Mouse (Mus musculus) limb, embryonic 15.5 days (tissue): ENCODE results near the gene Pigb. TPM values are rescaled to one million over a fixed set of nuclear protein-coding genes. Genes with fewer than 3 reads are reported as not detected.
A peak's percentile ranks its signal among the peaks of the same experiment; 100 is the strongest.

Source experiments
- ATAC-seq: fragments of 200-750 bp; cut with Nextera tagmentation; 2 replicates; pipeline ENCODE4 v1.8.0; 2017; ENCODE audit warnings: low read depth, moderate TSS enrichment; ENCODE audit not compliant: insufficient number of reproducible peaks, low FRiP score, low TSS enrichment
- H3K27ac ChIP-seq: fragments of 300-500 bp; sonication (generic); 2 replicates; pipeline ENCODE4 v1.5.1; 2015; ENCODE audit warnings: moderate library complexity, mild to moderate bottlenecking, inconsistent platforms
- H3K27me3 ChIP-seq: fragments of 300-500 bp; sonication (generic); 2 replicates; pipeline ENCODE4 v1.6.1; 2015; ENCODE audit warnings: inconsistent platforms
- H3K36me3 ChIP-seq: fragments of 300-500 bp; sonication (generic); 2 replicates; pipeline ENCODE4 v1.6.1; 2015; ENCODE audit warnings: inconsistent platforms
- H3K4me1 ChIP-seq: fragments of 300-500 bp; sonication (generic); 2 replicates; pipeline ENCODE4 v1.6.1; 2015; ENCODE audit warnings: inconsistent platforms
- H3K4me2 ChIP-seq: fragments of 300-500 bp; sonication (generic); 2 replicates; pipeline ENCODE4 v1.6.1; 2015; ENCODE audit warnings: mild to moderate bottlenecking, inconsistent platforms
- H3K4me3 ChIP-seq: fragments of 300-500 bp; sonication (generic); 2 replicates; pipeline ENCODE4 v1.5.1; 2015; ENCODE audit warnings: mild to moderate bottlenecking, inconsistent platforms
- H3K9ac ChIP-seq: fragments of 300-500 bp; sonication (generic); 2 replicates; pipeline ENCODE4 v1.6.1; 2015; ENCODE audit warnings: inconsistent platforms
- H3K9me3 ChIP-seq: fragments of 300-500 bp; sonication (generic); 2 replicates; pipeline ENCODE4 v1.6.1; 2016; ENCODE audit warnings: inconsistent platforms
- WGBS: fragments of 180-500 bp; shearing (Covaris S2); methylation state at CpG from one replicate; pipeline ENCODE4 v1.1.7; 2015; 5-methylcytosine and 5-hydroxymethylcytosine counted together
- polyA plus RNA-seq: library from polyadenylated mRNA; unstranded; fragments of >200 nt; fragmentation: Nextera tagmentation; extraction: Ambion mirVana; gene quantifications from 2 replicates; pipeline ENCODE4 v1.2.1, GENCODE M21; 2015

Pigb gene
- polyA plus RNA-seq, 1 experiment from 2014 or later = 13.7 TPM

DNA sequence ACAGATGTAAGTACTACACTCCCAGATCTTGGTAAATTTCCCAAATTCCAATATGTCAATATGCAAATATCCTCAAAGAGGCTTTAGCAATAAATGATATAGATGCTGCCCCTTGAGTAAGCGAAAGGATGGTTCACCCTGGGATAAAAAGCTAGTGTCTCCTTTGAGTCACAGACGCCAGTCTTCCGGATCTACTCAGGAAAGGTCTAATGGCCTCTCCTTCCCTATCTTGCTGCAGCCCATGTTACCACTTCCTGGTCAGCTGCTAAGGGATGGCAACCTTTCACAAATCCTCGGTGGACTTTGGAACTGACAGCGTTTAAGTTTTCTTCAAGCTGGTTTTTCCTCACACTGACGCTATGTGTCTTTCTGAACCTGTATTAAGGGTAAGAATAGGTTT lies 28.5 kb upstream of the Pigb start:
- no peak for ATAC-seq
- Histone ChIP-seq H3K27ac (peak overlapping the region; percentile 64), H3K36me3 (no peaks in the 10 kb centered on the region), H3K4me1 (peaks cover 17% of the 10 kb centered on the region), H3K9ac (no peak overlapping the region), H3K27me3 (no peaks in the 10 kb centered on the region), H3K9me3 (no peaks in the 10 kb centered on the region), H3K4me2 (no peak overlapping the region), H3K4me3 (no peak overlapping the region)
- WGBS = 75% methylated on average over 6 of the region's 6 CpGs

DNA sequence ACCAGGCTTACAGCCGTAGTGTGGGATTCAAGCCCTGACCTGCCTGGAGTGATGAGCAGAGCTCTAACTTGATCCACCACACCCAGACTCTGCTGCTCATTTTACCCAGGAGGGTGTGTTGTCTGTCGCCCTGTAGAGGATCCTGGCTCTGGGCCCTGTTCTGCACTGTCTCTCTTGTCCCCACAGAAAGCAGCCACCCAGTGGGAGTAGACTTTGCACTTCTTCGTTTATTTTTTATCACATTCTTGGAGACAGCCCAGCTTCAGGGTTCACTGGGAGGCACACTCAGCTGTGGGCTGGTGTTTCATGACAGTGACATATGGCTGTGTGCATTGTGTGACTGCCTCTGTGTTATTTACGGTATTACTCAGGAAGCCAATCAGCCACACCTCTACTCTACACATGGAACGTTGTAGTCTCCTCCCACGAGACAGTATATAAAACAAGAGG lies 28.1 kb upstream of the Pigb start:
- Histone ChIP-seq H3K9ac (no peak overlapping the region), H3K4me1 (peaks cover 22% of the 10 kb centered on the region), H3K9me3 (no peaks in the 10 kb centered on the region), H3K4me3 (no peak overlapping the region), H3K27ac (peak overlapping the region; percentile 64), H3K4me2 (peak overlapping the region; percentile 8; the same call in 1 of the 2 replicates), H3K27me3 (no peaks in the 10 kb centered on the region), H3K36me3 (no peaks in the 10 kb centered on the region)
- peak; percentile 66 for ATAC-seq
- WGBS = 31% methylated on average over 6 of the region's 6 CpGs

DNA sequence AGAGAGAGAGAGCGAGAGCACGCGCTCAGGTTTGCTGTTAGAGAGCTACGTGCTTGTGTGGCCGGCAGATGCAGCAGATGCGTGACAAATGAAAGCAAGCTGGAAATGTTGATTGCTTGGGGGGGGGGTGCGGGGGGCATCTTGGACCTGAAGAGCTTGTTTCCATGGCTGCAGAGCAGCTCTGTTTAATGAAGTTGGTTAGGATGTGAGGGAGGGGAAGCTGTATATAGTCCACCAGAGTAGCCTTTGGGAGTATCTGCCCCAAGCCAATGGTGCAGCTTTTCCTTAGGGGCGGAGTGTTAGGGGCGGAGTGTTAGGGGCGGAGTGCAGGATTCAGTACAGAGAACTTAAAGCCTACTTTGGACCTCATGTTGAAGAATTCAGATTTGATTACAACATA lies 26.9 kb upstream of the Pigb start:
- H3K4me3 ChIP-seq = peak overlapping the region; percentile 10
- WGBS = 20% methylated on average over 10 of the region's 10 CpGs
- H3K9ac ChIP-seq = no peak overlapping the region
- H3K4me2 ChIP-seq = peak overlapping the region; percentile 39
- no peaks in the 10 kb centered on the region for H3K9me3 ChIP-seq
- 0 out of 2 replicates have a peak, but pooled peaks have one; percentile 55 for ATAC-seq
- no peaks in the 10 kb centered on the region for H3K36me3 ChIP-seq
- H3K4me1 ChIP-seq = peaks cover 22% of the 10 kb centered on the region
- H3K27ac ChIP-seq = no peak overlapping the region
- no peaks in the 10 kb centered on the region for H3K27me3 ChIP-seq

DNA sequence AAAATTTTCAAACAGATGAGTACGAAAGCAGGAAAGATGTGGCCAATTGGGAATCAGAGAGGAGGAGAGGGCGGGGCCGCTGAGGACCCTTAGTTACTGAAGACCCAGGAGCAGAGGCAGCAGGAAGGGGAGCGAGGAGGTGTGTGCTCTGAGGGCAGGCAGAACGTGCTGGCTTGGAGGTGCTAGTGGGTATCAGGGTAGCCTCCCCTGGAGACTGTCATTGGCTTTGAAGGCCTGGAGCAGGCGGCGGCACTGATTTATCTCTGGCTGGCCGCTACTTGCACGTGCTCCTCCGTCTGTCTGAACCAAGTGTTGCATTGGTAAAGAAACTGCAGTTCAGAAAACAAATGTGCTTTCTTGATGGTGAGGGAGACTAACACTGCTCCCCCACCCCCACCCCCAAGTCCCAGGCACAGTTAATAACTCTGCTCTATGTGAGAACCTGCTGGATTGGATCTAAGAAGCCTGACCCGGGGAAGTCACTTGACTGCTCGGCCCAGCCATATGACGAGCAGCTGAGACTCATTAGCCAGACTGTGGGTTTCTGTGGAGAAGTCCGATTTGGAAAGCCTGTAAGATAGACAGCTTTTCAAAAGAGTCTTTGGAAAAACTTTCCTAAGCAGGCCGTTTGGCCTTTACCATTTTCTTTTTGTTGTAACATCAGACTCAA lies 23.6 kb upstream of the Pigb start:
- ATAC-seq = no peak
- H3K4me2 ChIP-seq = peak overlapping the region; percentile 39
- no peaks in the 10 kb centered on the region for H3K9me3 ChIP-seq
- 9% methylated on average over 15 of the region's 15 CpGs for WGBS
- peaks cover 20% of the 10 kb centered on the region for H3K4me1 ChIP-seq
- no peaks in the 10 kb centered on the region for H3K36me3 ChIP-seq
- H3K9ac ChIP-seq = no peak overlapping the region
- no peaks in the 10 kb centered on the region for H3K27me3 ChIP-seq
- H3K27ac ChIP-seq = peak overlapping the region; percentile 47
- peak overlapping the region; percentile 27 for H3K4me3 ChIP-seq

DNA sequence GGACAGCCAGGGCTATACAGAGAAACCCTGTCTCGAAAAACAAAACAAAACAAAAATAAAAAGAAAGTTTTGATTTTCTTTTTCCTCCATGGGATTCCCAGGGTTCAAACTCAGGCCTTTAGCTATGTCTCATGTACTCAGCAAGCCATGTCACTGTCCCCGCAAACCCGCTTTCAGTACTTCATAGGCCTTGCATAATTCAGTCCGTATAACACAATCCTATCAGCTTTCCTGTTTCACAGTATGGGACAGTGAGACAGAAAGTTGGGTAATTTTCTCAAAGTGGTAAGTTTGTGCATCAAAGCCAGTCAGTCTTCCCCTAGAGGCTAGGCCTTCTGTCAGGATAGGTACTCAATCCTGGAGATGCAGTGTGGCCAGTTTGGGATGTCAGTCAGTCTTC lies 19.0 kb upstream of the Pigb start:
- Histone ChIP-seq H3K4me3 (no peak overlapping the region), H3K27me3 (no peaks in the 10 kb centered on the region)
- WGBS = 89% methylated on average over 4 of the region's 4 CpGs

DNA sequence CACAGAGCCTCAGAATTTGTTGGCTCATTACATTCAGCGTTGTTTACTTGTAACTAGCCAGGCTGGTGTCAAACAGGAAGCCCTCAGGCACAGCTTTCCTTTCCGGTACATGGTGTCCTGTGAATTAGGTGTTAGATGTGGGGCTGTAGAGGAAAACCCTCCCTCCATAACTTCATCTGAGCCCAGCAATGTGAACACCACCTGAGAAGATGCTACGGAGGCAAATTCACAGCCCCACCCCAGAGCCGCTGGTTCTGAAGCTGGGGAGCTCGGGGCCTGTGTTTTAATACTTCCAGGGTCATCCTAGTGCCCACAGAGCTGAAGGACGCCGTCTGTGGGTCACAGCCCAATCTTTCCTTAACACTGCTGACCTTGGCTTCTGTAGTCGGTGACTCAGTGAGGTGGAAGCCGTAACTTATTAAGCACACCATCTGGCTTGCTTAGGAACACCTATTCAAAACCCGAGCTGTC lies 15.3 kb upstream of the Pigb start:
- Histone ChIP-seq H3K27ac (no peak overlapping the region), H3K4me2 (no peak overlapping the region), H3K36me3 (no peaks in the 10 kb centered on the region), H3K4me1 (peaks cover 3% of the 10 kb centered on the region; the same call in 1 of the 2 replicates), H3K9me3 (no peaks in the 10 kb centered on the region), H3K27me3 (no peaks in the 10 kb centered on the region), H3K9ac (no peak overlapping the region), H3K4me3 (no peak overlapping the region)
- ATAC-seq = no peak
- 37% methylated on average over 10 of the region's 10 CpGs for WGBS

More for the DNA sequence above, 19.0 kb upstream of the Pigb start:
- H3K9ac ChIP-seq = no peak overlapping the region
- no peaks in the 10 kb centered on the region for H3K9me3 ChIP-seq
- no peak overlapping the region for H3K4me2 ChIP-seq
- peaks cover 8% of the 10 kb centered on the region for H3K4me1 ChIP-seq
- no peak overlapping the region for H3K27ac ChIP-seq
- no peaks in the 10 kb centered on the region for H3K36me3 ChIP-seq
- ATAC-seq = no peak

DNA sequence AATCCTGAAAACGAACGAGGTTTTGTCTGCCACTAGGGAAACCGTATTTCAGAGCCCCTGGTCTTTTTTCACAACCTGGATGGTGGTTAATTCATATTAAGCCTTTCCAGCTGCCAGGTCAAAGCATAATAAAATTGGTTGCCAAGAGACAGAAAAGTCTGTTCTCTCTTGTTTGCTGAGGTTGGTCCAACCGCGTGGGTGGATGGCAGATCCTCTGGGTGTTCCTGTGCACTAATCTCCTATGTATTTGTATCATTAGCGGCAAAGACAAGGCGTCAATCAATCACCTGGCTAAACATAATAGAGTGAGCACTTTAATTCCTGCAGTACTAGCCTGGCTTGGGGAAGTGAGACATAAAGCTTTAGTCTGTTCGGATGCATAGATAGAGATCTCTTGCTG lies 10.4 kb upstream of the Pigb start:
- no peaks in the 10 kb centered on the region for H3K27me3 ChIP-seq
- H3K9me3 ChIP-seq = no peaks in the 10 kb centered on the region
- no peaks in the 10 kb centered on the region for H3K36me3 ChIP-seq
- H3K27ac ChIP-seq = no peak overlapping the region
- ATAC-seq = no peak
- H3K4me3 ChIP-seq = no peak overlapping the region
- 40% methylated on average over 8 of the region's 8 CpGs for WGBS
- H3K4me2 ChIP-seq = no peak overlapping the region; the same call in 1 of the 2 replicates
- no peak overlapping the region for H3K9ac ChIP-seq
- peaks cover 10% of the 10 kb centered on the region; the same call in 1 of the 2 replicates for H3K4me1 ChIP-seq

DNA sequence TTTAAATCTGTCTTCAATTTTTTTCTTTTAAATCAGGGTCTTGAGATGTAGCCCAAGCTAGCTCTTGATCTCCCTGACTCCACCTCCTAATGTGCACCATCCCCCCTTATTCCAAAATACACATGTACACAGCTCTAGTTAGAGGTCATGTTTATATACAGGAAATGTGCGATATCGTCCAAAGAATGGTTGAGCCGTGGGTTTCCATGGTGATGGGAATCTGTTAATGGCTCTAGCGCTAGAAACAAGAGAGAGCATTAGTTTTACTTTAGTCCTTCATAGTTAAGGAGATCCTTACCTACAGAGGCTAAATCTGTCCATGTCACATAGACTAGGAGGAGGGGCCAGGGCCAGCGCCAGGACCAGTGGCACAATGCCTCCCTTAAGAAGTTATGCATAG lies 9.7 kb upstream of the Pigb start:
- H3K27me3 ChIP-seq = no peaks in the 10 kb centered on the region
- no peak overlapping the region for H3K4me2 ChIP-seq
- H3K27ac ChIP-seq = no peak overlapping the region
- no peaks in the 10 kb centered on the region for H3K9me3 ChIP-seq
- no peak overlapping the region for H3K9ac ChIP-seq
- H3K4me3 ChIP-seq = no peak overlapping the region
- no peaks in the 10 kb centered on the region for H3K36me3 ChIP-seq
- WGBS = 63% methylated on average over 5 of the region's 5 CpGs
- peaks cover 15% of the 10 kb centered on the region for H3K4me1 ChIP-seq
- no peak for ATAC-seq

DNA sequence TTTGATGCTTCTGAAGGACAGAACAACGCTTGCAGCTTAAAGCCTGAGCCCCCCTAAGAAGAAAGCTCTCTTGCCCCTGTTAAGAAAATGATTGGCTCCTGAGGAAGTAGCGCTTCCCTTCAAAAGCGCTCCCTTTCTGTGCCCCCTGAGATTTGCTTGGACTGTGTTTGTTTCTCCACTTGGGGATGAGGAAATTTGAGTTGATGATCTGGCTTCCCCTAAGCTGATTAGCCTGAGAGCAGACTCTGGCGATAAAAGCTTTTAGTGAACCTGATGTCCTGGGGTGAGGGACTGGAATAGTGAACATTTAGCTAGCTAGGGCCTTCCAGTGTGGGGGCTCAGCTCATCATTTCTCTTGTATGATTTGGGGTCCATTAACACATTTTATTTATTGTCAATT lies 8.7 kb upstream of the Pigb start:
- no peaks in the 10 kb centered on the region for H3K27me3 ChIP-seq
- H3K4me1 ChIP-seq = peaks cover 23% of the 10 kb centered on the region
- H3K27ac ChIP-seq = no peak overlapping the region
- H3K36me3 ChIP-seq = no peaks in the 10 kb centered on the region
- H3K9ac ChIP-seq = no peak overlapping the region
- ATAC-seq = no peak
- 22% methylated on average over 4 of the region's 4 CpGs for WGBS
- no peak overlapping the region for H3K4me3 ChIP-seq
- H3K9me3 ChIP-seq = no peaks in the 10 kb centered on the region
- no peak overlapping the region for H3K4me2 ChIP-seq

DNA sequence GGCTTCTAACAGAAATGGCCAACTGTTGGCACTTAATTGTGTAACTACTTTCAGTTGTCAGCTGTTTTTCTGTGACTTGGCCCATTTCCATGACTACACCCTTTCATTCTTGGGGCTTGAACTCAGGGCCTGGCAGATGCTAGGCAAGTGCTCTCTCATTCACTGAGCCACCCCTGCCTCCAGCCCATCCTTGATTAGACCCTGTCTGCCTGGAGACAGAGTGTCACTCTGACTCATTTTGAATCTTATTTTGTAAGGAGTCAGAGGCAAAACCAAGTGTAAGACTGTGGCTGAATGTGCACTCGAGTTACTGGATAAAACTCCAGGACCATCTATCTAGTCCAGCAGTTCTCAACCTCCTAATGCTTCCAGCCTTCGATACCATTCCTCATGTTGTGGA lies 7.7 kb upstream of the Pigb start:
- H3K4me2 ChIP-seq = no peak overlapping the region
- ATAC-seq = no peak
- H3K4me1 ChIP-seq = peaks cover 23% of the 10 kb centered on the region
- H3K9me3 ChIP-seq = no peaks in the 10 kb centered on the region
- no peaks in the 10 kb centered on the region for H3K27me3 ChIP-seq
- H3K27ac ChIP-seq = no peak overlapping the region
- H3K9ac ChIP-seq = no peak overlapping the region
- H3K36me3 ChIP-seq = no peaks in the 10 kb centered on the region
- no peak overlapping the region for H3K4me3 ChIP-seq
- 85% methylated on average over 2 of the region's 2 CpGs for WGBS

DNA sequence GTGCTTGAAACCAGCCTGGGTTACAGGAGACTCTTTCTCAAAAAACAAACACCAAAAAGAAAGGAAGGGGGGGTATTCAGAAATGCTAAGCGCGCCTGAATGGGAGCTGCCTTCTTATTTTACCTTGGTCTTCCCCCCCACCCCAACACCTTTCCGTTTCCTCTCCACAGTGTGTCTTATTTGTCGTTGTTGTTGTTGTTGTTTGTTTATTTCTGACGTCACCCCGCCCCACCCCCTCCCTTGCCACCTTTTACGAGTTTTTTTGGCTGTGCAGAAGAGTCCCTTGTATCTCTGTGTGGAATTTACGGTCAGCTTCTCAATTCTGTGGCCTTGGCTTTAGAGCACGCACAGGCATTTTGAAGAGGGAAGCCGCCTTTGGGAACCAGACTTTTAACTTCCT lies 5.5 kb upstream of the Pigb start:
- H3K27me3 ChIP-seq = no peaks in the 10 kb centered on the region
- H3K9ac ChIP-seq = no peak overlapping the region
- 64% methylated on average over 10 of the region's 10 CpGs for WGBS
- peak overlapping the region; percentile 89 for H3K4me2 ChIP-seq
- H3K4me3 ChIP-seq = peak overlapping the region; percentile 47; the same call in 1 of the 2 replicates
- H3K27ac ChIP-seq = no peak overlapping the region
- no peaks in the 10 kb centered on the region for H3K36me3 ChIP-seq
- H3K4me1 ChIP-seq = peaks cover 24% of the 10 kb centered on the region
- ATAC-seq = no peak
- H3K9me3 ChIP-seq = no peaks in the 10 kb centered on the region

DNA sequence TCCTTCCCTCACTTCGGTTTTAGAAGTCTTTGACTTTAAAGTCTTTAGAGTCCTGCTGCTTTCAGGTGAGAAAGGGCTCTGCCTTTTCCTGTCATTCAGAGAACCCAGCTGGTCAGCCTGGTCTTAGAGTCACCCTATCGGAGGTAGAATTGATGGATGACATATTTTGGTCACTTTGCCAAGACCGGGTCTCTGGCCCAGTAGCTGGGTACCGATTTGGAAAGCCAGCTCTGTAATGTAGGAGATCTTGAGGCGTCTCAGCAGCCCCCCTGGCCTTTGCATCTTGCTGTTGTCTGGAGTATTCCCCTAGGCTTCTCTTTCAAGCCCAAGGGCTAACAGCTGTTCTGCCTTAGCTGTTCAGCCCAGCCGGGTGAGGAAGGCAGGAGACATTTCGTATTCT lies 5.0 kb upstream of the Pigb start:
- H3K4me1 ChIP-seq = peaks cover 25% of the 10 kb centered on the region
- H3K36me3 ChIP-seq = no peaks in the 10 kb centered on the region
- H3K9me3 ChIP-seq = no peaks in the 10 kb centered on the region
- H3K9ac ChIP-seq = peak overlapping the region; percentile 41; the same call in 1 of the 2 replicates
- H3K27ac ChIP-seq = no peak overlapping the region
- WGBS = 5% methylated on average over 7 of the region's 7 CpGs
- H3K4me3 ChIP-seq = peak overlapping the region; percentile 47
- H3K27me3 ChIP-seq = no peaks in the 10 kb centered on the region
- H3K4me2 ChIP-seq = peak overlapping the region; percentile 89
- no peak for ATAC-seq
